Mouse (Mus musculus): ENCODE measurements around the gene Cd274.

Gene Cd274

GRCm38 (mm10) chr19:29365105-29365504 is 2.1 kb upstream of the Cd274 start:
- peak; percentile 22 for DNase-seq

- peak; percentile 27 for DNase-seq
These were observed 858 bp upstream of the Cd274 start for GRCm38 (mm10) chr19:29366226-29366968.

GRCm38 (mm10) chr19:29368041-29368440 is 786 bp downstream of the Cd274 start:
- DNase-seq, result no peak

- DNase-seq, result no peak
These were observed 1.5 kb downstream of the Cd274 start for GRCm38 (mm10) chr19:29368671-29369309.

GRCm38 (mm10) chr19:29370112-29370511 is 2.9 kb downstream of the Cd274 start:
- no peak for DNase-seq

- no peak for DNase-seq
These were observed 3.5 kb downstream of the Cd274 start for GRCm38 (mm10) chr19:29370545-29371283.

GRCm38 (mm10) chr19:29371284-29372081 is 4.2 kb downstream of the Cd274 start:
- no peak for DNase-seq

- no peak for DNase-seq
These were observed 4.9 kb downstream of the Cd274 start for GRCm38 (mm10) chr19:29372138-29372537.

GRCm38 (mm10) chr19:29372621-29373020 is 5.4 kb downstream of the Cd274 start:
- DNase-seq, result no peak

- DNase-seq, result no peak
These were observed 6.2 kb downstream of the Cd274 start for GRCm38 (mm10) chr19:29373438-29373837.

GRCm38 (mm10) chr19:29374947-29375346 is 7.7 kb downstream of the Cd274 start:
- no peak for DNase-seq

- no peak for DNase-seq
These were observed 9.1 kb downstream of the Cd274 start for GRCm38 (mm10) chr19:29376382-29376781.

- DNase-seq, result no peak
These were observed 12.8 kb downstream of the Cd274 start for GRCm38 (mm10) chr19:29379839-29380603.

GRCm38 (mm10) chr19:29383368-29383767 is 16.1 kb downstream of the Cd274 start:
- DNase-seq, result no peak

GRCm38 (mm10) chr19:29384412-29384811 is 17.2 kb downstream of the Cd274 start:
- DNase-seq, result no peak

GRCm38 (mm10) chr19:29384994-29385393 is 17.7 kb downstream of the Cd274 start:
- no peak for DNase-seq

- DNase-seq, result no peak
These were observed 18.6 kb downstream of the Cd274 start for GRCm38 (mm10) chr19:29385822-29386221.

- DNase-seq, result no peak
These were observed 21.6 kb downstream of the Cd274 start for GRCm38 (mm10) chr19:29388818-29389217.

- no peak for DNase-seq
These were observed 23.2 kb downstream of the Cd274 start for GRCm38 (mm10) chr19:29390483-29390882.

GRCm38 (mm10) chr19:29391279-29391678 is 24.0 kb downstream of the Cd274 start:
- no peak for DNase-seq

GRCm38 (mm10) chr19:29393333-29393732 is 26.1 kb downstream of the Cd274 start:
- DNase-seq, result no peak

GRCm38 (mm10) chr19:29394721-29395120 is 27.5 kb downstream of the Cd274 start:
- no peak for DNase-seq
